Mouse (Mus musculus) layer of hippocampus, adult 8-10 months (tissue): ENCODE results near the gene Defb45. TPM values are rescaled to one million over a fixed set of nuclear protein-coding genes. Genes with fewer than 3 reads are reported as not detected.

Source experiments
- total RNA-seq, 4 experiments: library from RNA; stranded (reverse); gene quantifications; 2 replicates each; pipeline ENCODE4 v1.2.4; 2022

The Defb45 gene
- total RNA-seq, 4 experiments from 2014 or later: not detected

Other genes starting within 250 kb of the Defb45 start
- 100 to 1,000 TPM in 2 of 4 experiments, 10 to 100 TPM in 2; 90.3 to 104 (median 96.4) TPM for gene Nrsn2, start 222.8 kb downstream of the Defb45 start, total RNA-seq
- 10 to 100 TPM; 13.7 to 17.3 (median 16.5) TPM for gene Sox12, start 201.3 kb downstream of the Defb45 start, total RNA-seq
- gene Zcchc3, start 184.4 kb downstream of the Defb45 start, total RNA-seq: 10 to 100 TPM in 2 of 4 experiments, 1 to 10 TPM in 2; 9.1 to 10.4 (median 9.9) TPM
- 1 to 10 TPM; 2.5 to 3.9 (median 3.0) TPM for gene 6820408C15Rik, start 183.8 kb downstream of the Defb45 start, total RNA-seq
- not detected for gene Defb23, start 134.8 kb downstream of the Defb45 start, total RNA-seq
- under 1 TPM in 1 of 4 experiments, not detected in 3; 0.73 TPM for gene Defb20, start 122.3 kb downstream of the Defb45 start, total RNA-seq
- gene Defb22, start 109.3 kb downstream of the Defb45 start, total RNA-seq: not detected
- not detected for gene Defb26, start 87.7 kb downstream of the Defb45 start, total RNA-seq
- not detected for gene Defb28, start 81.1 kb downstream of the Defb45 start, total RNA-seq
- gene Defb29, start 59.3 kb downstream of the Defb45 start, total RNA-seq: not detected
- gene Gm17416, start 30.1 kb downstream of the Defb45 start, total RNA-seq: not detected
- not detected for gene Defb21, start 26.7 kb downstream of the Defb45 start, total RNA-seq
- gene Defb19, start 19.1 kb downstream of the Defb45 start, total RNA-seq: not detected
- not detected for gene Defb36, start 4.9 kb upstream of the Defb45 start, total RNA-seq
- not detected for gene Defb25, start 23.7 kb upstream of the Defb45 start, total RNA-seq
- 1 to 10 TPM in 1 of 4 experiments, under 1 TPM in 3; 0.61 to 1.1 (median 0.72) TPM for gene Rem1, start 27.6 kb upstream of the Defb45 start, total RNA-seq
- gene H13, start 70.1 kb upstream of the Defb45 start, total RNA-seq: 10 to 100 TPM; 69.8 to 81.5 (median 78.5) TPM
- gene Mcts2, start 87.6 kb upstream of the Defb45 start, total RNA-seq: 10 to 100 TPM; 17.7 to 21.8 (median 19.0) TPM
- 10 to 100 TPM; 18.1 to 24.9 (median 22.5) TPM for gene Id1, start 136.9 kb upstream of the Defb45 start, total RNA-seq
- 1 to 10 TPM in 3 of 4 experiments, under 1 TPM in 1; 0.92 to 2.4 (median 2.2) TPM for gene Cox4i2, start 154.8 kb upstream of the Defb45 start, total RNA-seq
- 100 to 1,000 TPM; 124 to 140 (median 132) TPM for gene Bcl2l1, start 232.3 kb upstream of the Defb45 start, total RNA-seq
- 1 to 10 TPM; 1.2 to 2.3 (median 1.7) TPM for gene Tpx2, start 248.6 kb upstream of the Defb45 start, total RNA-seq